Mouse (Mus musculus): ENCODE results near the gene Arhgef28.

DNA sequence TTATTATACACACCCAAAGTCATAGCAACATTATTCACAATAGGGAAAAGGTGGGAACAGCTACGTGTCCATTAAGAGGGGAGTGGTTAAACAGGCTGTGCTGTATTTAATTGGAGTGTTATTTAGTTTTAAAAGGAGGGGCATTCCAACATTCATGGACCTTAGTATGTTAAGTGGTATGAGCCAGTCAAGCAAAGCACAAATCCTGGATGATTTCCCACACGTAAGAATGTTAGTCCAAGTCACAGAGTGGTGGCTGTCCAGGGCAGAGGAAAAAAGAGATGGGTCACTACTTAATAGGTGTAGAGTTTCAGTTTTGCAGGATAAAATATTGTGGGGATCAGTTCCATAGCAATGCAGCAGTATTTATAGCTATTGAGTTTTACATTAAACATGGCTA lies 20.0 kb upstream of the Arhgef28 start:
- no peak for TF ChIP-seq POLR2A (IDR thresholded peaks at IDR 0.05; ENCODE audit: low read depth, low read length)
- TF ChIP-seq CTCF (IDR thresholded peaks at IDR 0.05; ENCODE audit: extremely low read depth, insufficient read depth, insufficient read length, insufficient replicate concordance): no peak
